Mouse (Mus musculus) induced T-regulatory cell, adult 2 months (primary cell): Measurements from ENCODE around the gene Dpm1.

Experiments
- DNase-seq: peaks from one replicate; pipeline ENCODE4 v3.0.0-alpha.2; 2012; ENCODE audit warnings: low read depth

Gene Dpm1

DNA sequence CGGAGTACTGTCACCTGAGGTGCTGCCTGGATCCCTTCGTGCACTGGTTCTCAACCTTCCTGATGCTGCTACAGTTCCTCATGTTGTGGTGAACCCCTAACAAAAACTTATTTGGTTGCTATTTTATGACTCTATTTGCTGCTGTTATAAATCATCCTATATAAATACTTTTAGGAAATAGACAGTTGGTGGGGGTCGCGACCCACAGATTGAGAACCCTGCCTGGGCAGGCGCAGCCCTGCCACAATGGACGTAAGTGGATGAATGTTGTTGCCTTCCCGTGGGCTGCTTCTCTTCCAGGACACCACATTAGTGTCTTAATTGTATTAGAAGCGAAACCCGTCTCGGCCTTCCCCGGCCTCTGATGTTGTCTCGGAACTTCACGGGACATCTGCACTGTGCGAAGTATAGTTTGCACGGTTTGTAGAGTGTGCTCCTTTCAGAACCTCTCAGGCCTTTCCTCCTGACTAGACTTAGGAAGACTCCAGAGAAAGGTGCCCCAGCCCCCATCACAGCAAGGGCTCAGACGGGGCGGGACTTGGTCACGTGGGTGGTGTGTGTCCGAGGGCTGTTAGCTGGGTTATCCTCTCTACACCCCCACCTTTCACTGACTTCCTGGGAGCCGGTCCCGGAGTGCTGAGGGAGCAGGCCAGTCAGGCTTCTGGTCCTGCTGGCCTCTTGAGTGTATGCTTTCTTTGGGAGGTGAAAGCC lies 63.5 kb downstream of the Dpm1 start:
- no peak for DNase-seq

DNA sequence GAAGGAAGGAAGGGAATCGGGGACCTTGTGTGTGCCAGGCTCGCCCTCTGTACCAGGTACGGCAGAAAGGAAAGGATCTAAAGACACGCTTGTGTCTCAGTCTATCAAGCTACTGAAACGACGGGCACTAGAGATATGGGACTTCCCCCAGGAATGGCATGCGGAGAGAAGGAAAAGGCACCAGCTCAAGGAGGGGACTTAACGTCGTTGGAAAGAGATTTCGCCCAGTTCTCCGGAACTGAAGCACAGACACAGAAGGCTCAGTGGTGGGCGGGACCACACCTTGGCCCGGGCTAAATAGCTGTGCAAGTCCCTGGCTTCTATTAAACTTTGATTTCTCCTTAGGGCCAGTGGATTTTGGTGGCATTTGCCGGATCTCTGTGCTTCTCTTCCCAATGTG lies 68.4 kb downstream of the Dpm1 start:
- peak; percentile 33 for DNase-seq

DNA sequence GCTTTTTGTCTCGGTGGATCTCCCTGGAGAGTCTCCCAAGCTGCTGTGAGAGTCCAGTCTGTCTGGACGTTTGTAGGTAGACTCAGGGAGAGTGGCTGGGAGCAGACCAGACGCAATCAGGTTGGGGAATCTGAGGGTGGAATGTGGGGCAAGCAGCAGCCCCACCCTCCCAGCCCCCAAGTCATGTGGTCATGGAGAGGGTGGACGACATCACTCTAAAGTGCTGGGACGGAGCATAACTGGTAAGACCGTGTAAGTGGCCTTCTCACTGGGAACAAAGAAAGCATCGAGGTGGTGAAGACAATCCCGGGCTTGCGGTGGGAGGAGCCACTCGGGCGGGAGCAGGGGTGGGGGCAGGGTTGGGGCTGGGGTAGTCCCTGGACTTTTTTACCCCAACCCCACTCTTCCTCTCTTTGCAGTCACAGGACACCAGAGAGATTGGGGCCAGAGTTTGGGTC lies 68.8 kb downstream of the Dpm1 start:
- no peak for DNase-seq

- no peak for DNase-seq
Measured at GRCm38 (mm10) chr2:168160370-168160930, 69.9 kb downstream of the Dpm1 start.
